Mouse (Mus musculus) embryonic stem cell, embryonic (primary cell): ENCODE measurements around the gene Adam19.

Experiments
- CTCF ChIA-PET, 4 experiments: fragments of 300-600 bp in 2 of 4; fragments of 350-600 bp in 2 of 4; sonication (Branson Sonifier 250); formaldehyde crosslinking; loops; one replicate each; lab custom pipeline; 2022; ENCODE audit warnings: inconsistent platforms in 2 of 4; lab: Charles Lee
- POLR2A ChIA-PET, 4 experiments: fragments of 300-600 bp in 2 of 4; fragments of 350-600 bp in 2 of 4; sonication (Branson Sonifier 250); formaldehyde crosslinking; loops; one replicate each; lab custom pipeline; 2022; ENCODE audit warnings: antibody characterized with exemption in 4 of 4, inconsistent platforms in 1 of 4; lab: Charles Lee

Adam19 gene

DNA sequence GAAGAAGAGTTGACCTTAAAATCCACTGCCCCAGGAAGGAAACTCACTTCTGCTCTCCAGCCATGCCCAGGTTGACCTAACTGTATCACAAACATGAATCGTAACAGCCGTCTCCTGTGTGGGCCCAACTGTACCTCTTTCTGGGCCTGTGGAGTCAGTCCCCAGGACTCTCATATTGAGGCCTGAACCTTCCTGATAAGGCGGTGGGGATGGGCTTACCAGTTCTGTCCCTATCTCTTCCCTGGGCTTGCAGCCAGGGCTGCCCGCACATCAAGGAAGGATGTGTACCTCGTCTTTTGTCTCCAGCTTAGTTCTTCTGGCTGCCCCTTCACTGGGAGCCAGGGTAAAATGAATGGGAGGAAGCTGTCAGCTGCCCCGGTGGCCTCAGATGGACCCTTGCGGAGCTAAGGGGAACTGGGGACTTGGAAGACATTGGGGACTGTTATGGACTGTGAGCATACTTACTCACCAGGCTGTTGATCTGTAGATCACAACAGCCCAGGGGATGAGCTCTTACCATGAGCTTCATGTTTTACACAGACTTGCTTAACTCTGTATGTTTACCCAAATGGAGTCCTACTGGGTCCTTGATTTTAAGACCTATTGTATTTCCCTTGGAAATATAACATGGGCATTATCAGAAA is 22.1 kb downstream of the Adam19 start:
- ChIA-PET POLR2A (interaction anchor here in 2 of 4 experiments (0.8 to 3.5 kb wide), 15 partner anchors 8 to 44 kb away, joined by 3 to 25 read pairs (median 6); no protein-coding TSS in a partner anchor), CTCF (interaction anchor here in 1 of 4 experiments (1.1 kb wide), 1 partner anchor 198 kb away, joined by 3 read pairs; no protein-coding TSS in a partner anchor)

DNA sequence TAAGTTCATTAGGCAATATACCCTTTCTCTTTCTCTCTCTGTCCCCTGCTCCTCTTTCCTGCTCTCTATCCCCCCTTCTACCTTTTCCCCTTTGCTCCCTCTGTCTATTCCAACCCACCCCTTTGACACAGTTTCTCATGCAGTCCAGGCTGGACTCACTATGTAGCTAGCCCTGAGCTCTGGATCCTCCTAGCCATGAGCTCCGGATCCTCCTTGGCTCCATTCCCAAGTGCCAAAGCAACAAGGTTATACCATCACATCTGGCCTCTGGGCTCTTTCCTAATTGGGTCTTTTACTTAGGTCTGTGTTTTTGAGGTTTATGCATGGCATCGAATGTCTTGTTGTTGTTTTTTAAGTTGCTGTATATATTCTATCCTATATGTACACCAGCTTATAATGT is 25.3 kb downstream of the Adam19 start:
- POLR2A ChIA-PET, result interaction anchor here in 3 of 4 experiments (0.6 to 2.9 kb wide), 9 partner anchors 9 to 109 kb away, joined by 3 to 33 read pairs (median 4); no protein-coding TSS in a partner anchor
- CTCF ChIA-PET, result interaction anchor here in 1 of 4 experiments (0.9 kb wide), 1 partner anchor 135 kb away, joined by 3 read pairs; no protein-coding TSS in a partner anchor

DNA sequence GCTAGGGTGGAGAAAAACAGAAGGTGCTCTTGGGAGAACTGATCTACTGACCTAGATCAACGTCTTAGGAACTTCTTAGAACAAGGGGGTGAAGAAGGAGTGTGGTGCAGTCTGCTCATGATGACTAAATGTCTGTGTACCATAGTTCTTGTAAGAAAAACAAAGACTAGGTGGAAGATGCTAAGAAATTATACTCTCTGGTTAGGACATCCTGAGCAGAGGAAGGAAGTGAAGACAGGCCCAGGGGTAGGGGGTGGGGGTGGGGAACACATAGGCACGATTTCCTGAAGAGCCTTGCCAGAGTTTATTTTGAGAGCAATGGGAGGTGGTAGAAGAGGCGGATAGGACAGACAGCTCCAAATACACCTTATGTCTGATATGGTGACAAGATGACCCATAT is 27.6 kb downstream of the Adam19 start:
- CTCF ChIA-PET, result interaction anchor here in 1 of 4 experiments (0.6 kb wide), 1 partner anchor 33 kb away, joined by 4 read pairs; no protein-coding TSS in a partner anchor
- POLR2A ChIA-PET, result interaction anchor here in 2 of 4 experiments (0.6 to 4.6 kb wide), 5 partner anchors 12 to 32 kb away, joined by 4 to 21 read pairs (median 14); no protein-coding TSS in a partner anchor

DNA sequence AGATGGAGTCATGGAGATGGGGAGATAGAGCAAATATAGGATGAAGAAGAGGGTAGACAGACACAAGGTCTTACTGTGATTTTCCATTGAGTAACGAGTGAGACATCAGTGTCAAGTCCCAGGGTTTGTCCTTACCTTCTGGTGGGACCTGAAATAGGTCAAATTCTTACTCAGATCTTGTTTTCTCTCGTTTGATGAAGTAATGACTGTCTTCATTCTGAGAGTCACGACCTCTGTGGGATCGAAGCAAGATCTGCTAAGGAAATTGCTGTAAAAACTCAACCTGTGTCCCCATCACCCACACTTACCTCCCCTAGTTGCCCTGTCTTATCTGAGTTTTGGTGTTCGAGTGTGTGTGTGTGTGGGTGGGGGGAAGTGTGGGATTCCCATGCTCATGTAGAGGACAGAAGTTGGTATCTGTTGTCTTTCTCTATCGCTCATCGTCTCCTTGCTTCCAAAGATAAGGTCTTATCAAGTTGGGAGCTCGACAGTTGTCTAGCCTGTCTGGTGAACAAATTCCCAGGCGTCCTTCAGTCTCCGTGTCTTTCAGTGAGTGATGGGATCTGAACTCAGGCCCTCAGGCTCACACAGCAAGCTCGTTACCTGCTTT is 28.1 kb downstream of the Adam19 start:
- POLR2A ChIA-PET, result interaction anchor here in 2 of 4 experiments (0.6 to 4.6 kb wide), 12 partner anchors 11 to 39 kb away, joined by 3 to 21 read pairs (median 4); no protein-coding TSS in a partner anchor
- CTCF ChIA-PET, result no interaction called here

DNA sequence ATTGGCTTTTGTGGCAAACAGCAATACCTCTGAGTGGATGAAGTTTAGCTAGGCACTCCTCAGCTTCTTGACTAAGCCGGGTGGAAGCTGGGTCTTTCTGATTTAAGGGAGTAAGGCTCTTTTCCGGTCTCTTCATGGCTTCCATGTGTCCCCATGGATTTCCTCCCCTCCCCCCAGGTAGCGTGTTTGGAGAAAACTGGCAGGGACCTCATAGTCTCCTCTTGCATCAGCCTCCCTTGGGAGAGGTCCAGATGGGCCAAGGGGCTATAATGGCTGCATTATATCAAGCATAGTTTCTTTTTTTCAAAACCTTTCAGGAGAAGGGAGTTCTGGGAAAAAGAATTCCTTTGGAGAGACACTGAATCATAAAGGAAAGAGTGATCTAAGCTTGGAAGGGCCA is 28.8 kb downstream of the Adam19 start:
- POLR2A ChIA-PET, result interaction anchor here in 3 of 4 experiments (0.6 to 4.6 kb wide), 17 partner anchors 11 to 124 kb away, joined by 3 to 21 read pairs (median 4); no protein-coding TSS in a partner anchor
- CTCF ChIA-PET, result no interaction called here

DNA sequence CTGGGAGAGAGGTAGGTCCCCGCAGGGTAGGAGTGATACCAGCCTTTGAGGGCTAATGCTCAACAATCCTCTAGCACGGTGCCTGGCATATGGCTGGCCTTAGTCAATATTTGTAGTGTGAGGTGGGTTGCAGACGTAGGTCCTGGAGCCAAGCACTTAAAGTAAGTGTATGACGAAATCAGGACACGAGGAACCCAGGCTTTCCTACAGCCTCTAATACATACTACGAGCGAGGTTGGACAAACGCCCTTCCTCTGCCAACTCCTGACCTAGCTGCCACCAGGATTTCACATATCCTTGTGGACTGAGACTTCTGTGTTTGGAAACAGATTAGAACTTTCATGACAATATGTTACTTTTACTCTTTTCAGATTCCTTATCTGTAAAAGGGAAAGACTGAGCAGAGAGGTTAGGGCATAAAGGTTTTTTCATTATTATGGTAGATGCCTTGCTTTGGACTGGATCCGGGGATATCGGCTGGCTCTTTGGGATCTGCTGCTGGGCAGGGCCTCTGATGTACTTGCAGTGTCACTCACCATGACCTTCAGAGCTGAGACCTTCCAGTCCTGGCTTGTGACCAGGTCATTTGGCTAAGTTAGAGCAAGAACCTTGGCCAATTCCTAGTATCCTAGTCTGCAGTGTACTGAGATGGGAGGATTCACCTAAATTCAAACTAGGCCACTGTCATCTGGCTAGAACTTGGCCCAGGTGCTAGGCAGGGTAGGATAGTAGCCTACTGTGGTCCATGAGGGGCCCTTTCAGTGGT is 29.8 kb downstream of the Adam19 start:
- ChIA-PET POLR2A (interaction anchor here in 3 of 4 experiments (0.9 to 5.1 kb wide), 17 partner anchors 10 to 41 kb away, joined by 3 to 38 read pairs (median 5); no protein-coding TSS in a partner anchor), CTCF (no interaction called here)

DNA sequence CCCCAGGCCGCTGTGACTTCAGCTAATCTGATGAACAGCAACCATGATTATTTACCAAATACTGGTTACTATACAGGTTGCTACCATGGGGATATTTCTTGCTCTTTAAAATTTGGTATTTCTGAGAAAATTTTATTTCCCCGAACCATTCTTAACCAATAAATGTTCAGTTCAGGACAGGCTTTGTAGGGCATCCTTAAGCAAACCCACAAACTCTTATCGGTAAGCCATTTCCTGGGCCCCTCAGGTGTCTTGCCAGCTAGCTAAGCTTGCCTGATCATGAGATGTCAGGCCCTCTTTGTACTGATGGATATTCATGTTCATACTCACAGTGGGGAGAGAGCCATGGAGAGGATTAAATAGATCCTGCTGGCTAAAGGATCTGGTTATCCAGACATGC is 30.7 kb downstream of the Adam19 start:
- ChIA-PET CTCF (no interaction called here), POLR2A (interaction anchor here in 2 of 4 experiments (1.0 to 5.1 kb wide), 13 partner anchors 9 to 31 kb away, joined by 3 to 38 read pairs (median 5); no protein-coding TSS in a partner anchor)

DNA sequence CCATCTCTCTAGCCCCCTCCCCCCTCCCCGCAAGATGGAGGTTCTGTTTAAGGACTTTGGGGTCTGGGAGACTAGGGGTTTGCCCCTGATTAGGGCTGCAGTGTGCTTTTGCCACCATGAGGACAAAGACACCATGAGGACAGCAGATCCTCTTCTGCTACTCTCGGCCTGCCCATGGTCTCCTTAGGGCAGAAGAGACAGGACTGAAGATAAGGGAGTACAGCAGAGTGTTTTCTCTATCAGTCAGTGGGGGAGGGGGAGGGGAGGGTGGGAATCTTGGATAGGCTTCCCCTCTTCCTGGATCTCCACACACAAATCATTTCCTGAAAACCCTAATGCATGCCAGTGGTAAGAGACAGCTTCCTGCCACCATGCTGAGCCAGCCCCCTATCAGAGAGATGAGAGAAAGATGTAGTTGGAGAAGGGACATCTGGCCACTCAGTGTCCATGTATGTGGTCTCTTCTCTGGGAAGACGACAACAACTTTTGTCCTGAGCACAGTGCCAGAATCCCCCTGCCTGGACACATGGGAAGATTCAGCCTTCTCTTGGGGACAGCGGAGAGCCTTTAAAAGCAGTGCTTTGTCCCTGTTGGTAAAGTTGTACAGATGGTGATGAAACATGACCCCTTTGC is 33.4 kb downstream of the Adam19 start:
- POLR2A ChIA-PET, result interaction anchor here in 2 of 4 experiments (1.2 to 5.1 kb wide), 15 partner anchors 8 to 42 kb away, joined by 3 to 45 read pairs (median 12); no protein-coding TSS in a partner anchor

DNA sequence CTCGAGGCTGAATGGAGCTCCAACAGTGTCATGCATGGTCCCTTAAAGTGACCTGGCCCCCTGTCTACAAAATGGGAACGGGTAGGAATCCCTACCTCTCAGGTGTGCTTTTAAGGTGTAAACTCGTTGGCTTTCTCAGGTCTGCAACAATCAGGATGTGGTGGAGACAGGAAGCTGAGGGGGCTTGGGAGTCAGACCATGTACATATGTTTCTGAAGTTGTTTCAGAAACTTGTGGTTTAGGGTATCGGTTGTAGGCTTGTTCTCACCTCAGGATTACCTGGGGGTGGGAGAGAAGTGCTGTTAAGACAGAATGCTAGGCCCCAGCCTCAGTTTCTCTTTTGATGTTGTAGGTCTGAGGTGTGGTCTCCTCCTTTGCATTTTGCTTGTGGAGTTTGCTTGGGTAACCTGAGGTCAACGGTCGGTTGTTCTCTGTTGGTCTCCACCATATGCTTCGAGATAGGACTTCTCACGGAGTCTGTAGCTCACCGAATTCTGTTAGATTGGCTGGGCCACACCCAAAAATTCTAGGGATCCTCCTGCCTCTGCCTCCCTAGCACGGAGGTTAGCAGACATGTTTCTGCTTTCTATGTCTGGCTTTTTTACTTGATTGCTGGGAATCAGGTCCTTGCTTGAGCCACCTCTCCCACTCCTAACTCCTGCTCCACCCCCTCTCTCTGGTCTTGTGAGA is 34.4 kb downstream of the Adam19 start:
- ChIA-PET POLR2A (interaction anchor here in 3 of 4 experiments (0.7 to 5.1 kb wide), 30 partner anchors 9 to 58 kb away, joined by 3 to 45 read pairs (median 8); partner anchors contain the start of gene Adam19 (in 1 of the 3)), CTCF (interaction anchor here in 1 of 4 experiments (0.8 kb wide), 1 partner anchor 19 kb away, joined by 3 read pairs; no protein-coding TSS in a partner anchor)

More for the DNA sequence above, 33.4 kb downstream of the Adam19 start:
- CTCF ChIA-PET, result no interaction called here

DNA sequence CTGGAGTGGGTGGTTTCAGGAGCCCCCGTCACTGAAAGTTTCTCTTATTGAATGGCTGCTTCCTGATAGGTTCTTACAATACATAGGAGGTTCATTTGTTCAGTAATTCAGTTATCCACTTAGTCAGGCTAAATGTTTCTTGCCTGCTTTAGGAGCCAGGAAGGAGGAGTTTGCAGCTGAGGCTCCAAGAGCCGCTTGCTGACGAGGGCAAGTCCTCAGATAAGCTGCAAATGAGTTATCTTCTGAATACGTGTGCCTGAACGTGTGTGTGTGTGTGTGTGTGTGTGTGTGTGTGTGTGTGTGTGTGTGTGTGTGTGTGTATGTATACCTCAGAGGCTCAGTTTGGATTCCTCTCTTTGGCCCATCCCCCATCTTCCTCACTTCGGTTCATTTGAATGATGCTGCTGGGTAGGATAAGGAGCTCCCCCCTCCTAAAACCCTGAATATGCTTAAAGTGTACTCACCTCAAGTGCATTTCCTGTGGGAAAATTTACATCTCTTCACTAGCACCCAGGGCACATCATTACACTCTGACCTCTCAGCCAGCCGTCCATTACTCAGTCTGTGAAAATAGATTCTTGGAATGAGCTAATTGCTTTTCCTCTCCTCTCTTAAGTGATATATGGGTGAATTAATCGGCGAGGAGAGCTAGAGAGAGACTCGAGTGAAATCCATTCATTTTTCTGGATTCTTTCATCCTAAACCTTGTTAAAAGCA is 35.3 kb downstream of the Adam19 start:
- ChIA-PET CTCF (interaction anchor here in 2 of 4 experiments (0.8 to 1.1 kb wide), 3 partner anchors 20 to 184 kb away, joined by 3 read pairs; no protein-coding TSS in a partner anchor), POLR2A (interaction anchor here (0.6 to 5.1 kb wide), 38 partner anchors 8 to 57 kb away, joined by 3 to 45 read pairs (median 4); partner anchors contain the start of gene Adam19 (in 1 of the 4))

DNA sequence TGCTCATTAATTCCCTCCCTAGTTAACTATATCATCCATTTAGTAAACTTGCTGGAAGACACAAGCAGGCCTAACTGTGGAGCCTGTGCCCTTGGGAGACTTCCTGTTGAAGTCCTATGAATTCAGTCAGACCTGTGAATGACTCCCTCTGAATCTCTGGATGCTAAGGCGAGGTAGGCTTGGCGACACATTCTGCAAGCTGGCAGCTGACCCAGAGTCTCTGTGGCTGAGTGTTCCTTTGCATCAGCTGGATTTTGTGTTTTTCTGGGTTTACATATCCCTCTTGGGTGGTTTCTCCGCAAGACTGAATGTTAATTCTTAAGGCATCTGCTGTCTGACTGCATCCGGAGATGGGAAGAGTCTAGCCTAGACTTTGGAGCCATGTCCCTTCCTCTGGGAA is 36.3 kb downstream of the Adam19 start:
- ChIA-PET POLR2A (interaction anchor here in 2 of 4 experiments (0.6 to 4.5 kb wide), 13 partner anchors 9 to 478 kb away, joined by 3 to 45 read pairs (median 15); partner anchors contain the start of gene Adam19 (in 1 of the 2)), CTCF (interaction anchor here in 1 of 4 experiments (0.9 to 1.1 kb wide), 2 partner anchors 35 to 183 kb away, joined by 3 read pairs; no protein-coding TSS in a partner anchor)

DNA sequence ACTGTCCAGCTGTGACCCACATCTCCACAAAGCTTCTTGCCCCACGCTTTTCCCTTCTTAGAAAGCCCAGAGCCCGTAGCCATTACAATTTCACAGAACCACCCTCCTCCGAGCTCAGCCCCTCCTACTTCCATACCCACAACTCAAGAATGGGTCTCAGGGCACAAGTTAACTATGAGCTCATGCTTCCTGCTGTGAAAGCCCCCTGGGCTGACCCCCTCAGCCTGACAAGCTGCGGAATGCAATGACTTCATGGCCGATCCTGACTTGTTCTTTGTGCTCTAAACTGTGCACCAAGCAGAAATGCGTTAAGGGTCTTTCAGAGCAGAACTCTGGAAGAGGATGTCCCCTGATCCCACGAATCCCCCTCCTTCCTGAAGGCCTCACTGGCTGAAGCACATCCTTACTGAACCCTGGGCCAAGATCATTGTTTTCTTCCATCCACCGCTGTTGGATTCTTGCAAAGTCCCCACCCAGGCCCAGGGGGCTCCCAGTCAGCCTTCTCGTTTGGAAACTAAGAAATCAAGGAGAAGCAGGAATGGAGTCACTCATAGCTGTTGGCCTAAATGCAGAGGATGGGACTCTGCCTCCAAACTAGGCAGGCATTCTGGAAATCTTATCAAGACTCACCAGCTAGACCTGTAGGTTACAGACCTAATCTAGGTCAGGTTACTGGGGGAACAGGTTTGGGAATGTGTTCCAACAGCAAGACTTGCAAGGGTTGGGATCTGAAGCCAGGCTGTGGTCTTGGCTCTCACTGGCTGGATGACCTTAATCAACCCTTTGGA is 39.9 kb downstream of the Adam19 start:
- POLR2A ChIA-PET, result interaction anchor here in 3 of 4 experiments (0.6 to 3.2 kb wide), 36 partner anchors 9 to 220 kb away, joined by 3 to 58 read pairs (median 4); partner anchors contain the start of genes Adam19 (in 1 of the 3) and Thg1l (in 1 of the 3)
- CTCF ChIA-PET, result interaction anchor here in 3 of 4 experiments (1.0 to 1.4 kb wide), 3 partner anchors 20 to 123 kb away, joined by 3 to 9 read pairs (median 4); no protein-coding TSS in a partner anchor

DNA sequence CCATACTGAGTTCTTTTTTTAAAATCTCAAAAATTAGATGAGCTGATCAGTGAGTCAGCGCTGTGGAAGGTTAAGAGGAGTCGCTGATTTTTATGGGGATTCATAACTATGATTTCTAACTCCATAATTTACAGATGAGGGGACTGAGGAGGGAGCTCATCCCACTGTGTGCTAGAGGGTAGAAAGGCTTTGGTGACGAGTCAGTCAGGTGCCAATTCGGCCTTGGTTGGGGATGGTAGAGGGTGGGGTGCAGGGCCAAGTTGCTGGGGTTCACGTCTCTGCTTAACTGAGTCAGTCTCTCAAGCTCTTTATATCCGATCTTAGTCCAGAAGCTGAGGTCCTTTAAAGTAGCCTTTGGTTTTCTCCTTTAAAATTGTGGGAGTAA is 40.5 kb downstream of the Adam19 start:
- ChIA-PET CTCF (interaction anchor here in 3 of 4 experiments (0.6 to 1.4 kb wide), 5 partner anchors 19 to 142 kb away, joined by 3 to 9 read pairs (median 3); no protein-coding TSS in a partner anchor), POLR2A (interaction anchor here in 3 of 4 experiments (0.6 to 3.2 kb wide), 26 partner anchors 9 to 221 kb away, joined by 3 to 58 read pairs (median 5); partner anchors contain the start of genes Adam19 (in 1 of the 3) and Thg1l (in 1 of the 3))

DNA sequence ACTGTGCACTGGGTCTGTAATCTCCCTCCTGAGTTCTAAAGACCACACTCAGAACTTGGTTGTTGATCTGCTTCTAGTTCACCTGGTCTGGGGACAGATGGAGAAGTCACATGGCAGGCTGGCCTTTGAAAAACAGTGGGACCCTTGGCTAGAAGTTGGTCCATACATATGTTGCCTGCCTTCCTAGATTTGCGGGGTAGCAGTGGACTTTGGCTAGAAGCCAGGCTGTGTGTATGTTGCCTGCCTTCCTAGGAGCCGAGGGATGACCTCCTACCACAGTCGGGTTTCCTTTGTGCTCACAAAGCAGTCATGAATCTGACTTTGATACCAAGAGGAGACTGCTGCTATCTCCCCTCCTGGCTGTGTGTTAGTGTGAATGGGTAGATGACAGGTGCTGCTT is 41.3 kb downstream of the Adam19 start:
- POLR2A ChIA-PET, result interaction anchor here in 2 of 4 experiments (1.3 to 4.5 kb wide), 8 partner anchors 8 to 30 kb away, joined by 4 to 58 read pairs (median 22); no protein-coding TSS in a partner anchor
- CTCF ChIA-PET, result interaction anchor here in 2 of 4 experiments (0.7 kb wide), 2 partner anchors 18 to 77 kb away, joined by 3 to 5 read pairs; no protein-coding TSS in a partner anchor

DNA sequence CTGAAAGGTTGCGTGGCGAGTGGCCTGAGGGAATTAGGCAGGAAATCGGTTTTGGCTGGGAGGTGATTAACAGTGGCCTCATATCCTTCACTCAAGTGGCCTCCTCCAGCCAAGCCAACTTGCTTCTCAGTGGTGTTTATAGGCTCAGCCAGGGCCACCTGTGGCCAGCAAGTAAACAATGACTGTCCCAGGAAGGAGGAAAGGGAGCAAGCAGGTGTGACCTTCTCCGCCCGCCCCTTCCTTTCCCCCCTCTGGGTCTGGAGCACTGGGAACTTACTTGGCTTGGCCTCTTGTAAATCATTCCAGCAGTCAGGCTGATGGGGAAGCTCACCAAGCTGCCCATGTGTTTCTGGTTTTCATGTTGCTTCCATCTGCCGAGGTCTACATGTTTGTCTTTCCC is 46.3 kb downstream of the Adam19 start:
- CTCF ChIA-PET, result no interaction called here
- POLR2A ChIA-PET, result interaction anchor here in 1 of 4 experiments (0.8 to 1.0 kb wide), 2 partner anchors 11 to 12 kb away, joined by 3 to 4 read pairs; no protein-coding TSS in a partner anchor
